Mouse (Mus musculus) thymus, adult 18-20 months (tissue): ENCODE results near the gene Alad.
A peak's percentile ranks its signal among the peaks of the same experiment; 100 is the strongest.
"Not testable (repeated sequence)": the region's sequence is repeated elsewhere in the genome, so short reads cannot be mapped to it uniquely, and the experiment has no call there.

Source experiments
- DNase-seq, 2 experiments: peaks; one replicate each; pipeline ENCODE4 v3.0.0; 2022; ENCODE audit warnings: mixed read lengths in 2 of 2

The Alad gene

GRCm38 (mm10) chr4:62480709-62481605 lies 38.8 kb downstream of the Alad start:
- no peak for DNase-seq

GRCm38 (mm10) chr4:62479937-62480708 lies 39.6 kb downstream of the Alad start, which contains the start of gene Bspry:
Gene Bspry, plus strand, starts transcription at chr4:62480053.
- DNase-seq: peak; percentile 38 to 41

GRCm38 (mm10) chr4:62479593-62479936 lies 40.2 kb downstream of the Alad start:
- DNase-seq: not testable (repeated sequence)

GRCm38 (mm10) chr4:62477542-62478244 lies 42.0 kb downstream of the Alad start:
- DNase-seq: no peak

GRCm38 (mm10) chr4:62475793-62476192 lies 43.9 kb downstream of the Alad start:
- DNase-seq: no peak

- no peak for DNase-seq
Observed at GRCm38 (mm10) chr4:62475131-62475530, 44.6 kb downstream of the Alad start.

GRCm38 (mm10) chr4:62472071-62472470 lies 47.6 kb downstream of the Alad start:
- no peak for DNase-seq

- peak; percentile 58 to 60 for DNase-seq
Observed at GRCm38 (mm10) chr4:62470598-62471051, 49.1 kb downstream of the Alad start, which contains the start of gene Wdr31. Gene Wdr31, minus strand, starts transcription at chr4:62470896.

- DNase-seq: no peak
Observed at GRCm38 (mm10) chr4:62468158-62468557, 51.6 kb downstream of the Alad start.

- DNase-seq: no peak
Observed at GRCm38 (mm10) chr4:62463124-62463523, 56.6 kb downstream of the Alad start.

GRCm38 (mm10) chr4:62460348-62460747 lies 59.4 kb downstream of the Alad start:
- no peak for DNase-seq
